Mouse (Mus musculus) adipocyte (in vitro differentiated cells): ENCODE measurements around the gene Taf9.
A peak's percentile ranks its signal among the peaks of the same experiment; 100 is the strongest.

Source experiments
- DNase-seq: peaks from one replicate; pipeline ENCODE4 v3.0.0-alpha.2; 2016; ENCODE audit warnings: low spot score

The Taf9 gene

DNA sequence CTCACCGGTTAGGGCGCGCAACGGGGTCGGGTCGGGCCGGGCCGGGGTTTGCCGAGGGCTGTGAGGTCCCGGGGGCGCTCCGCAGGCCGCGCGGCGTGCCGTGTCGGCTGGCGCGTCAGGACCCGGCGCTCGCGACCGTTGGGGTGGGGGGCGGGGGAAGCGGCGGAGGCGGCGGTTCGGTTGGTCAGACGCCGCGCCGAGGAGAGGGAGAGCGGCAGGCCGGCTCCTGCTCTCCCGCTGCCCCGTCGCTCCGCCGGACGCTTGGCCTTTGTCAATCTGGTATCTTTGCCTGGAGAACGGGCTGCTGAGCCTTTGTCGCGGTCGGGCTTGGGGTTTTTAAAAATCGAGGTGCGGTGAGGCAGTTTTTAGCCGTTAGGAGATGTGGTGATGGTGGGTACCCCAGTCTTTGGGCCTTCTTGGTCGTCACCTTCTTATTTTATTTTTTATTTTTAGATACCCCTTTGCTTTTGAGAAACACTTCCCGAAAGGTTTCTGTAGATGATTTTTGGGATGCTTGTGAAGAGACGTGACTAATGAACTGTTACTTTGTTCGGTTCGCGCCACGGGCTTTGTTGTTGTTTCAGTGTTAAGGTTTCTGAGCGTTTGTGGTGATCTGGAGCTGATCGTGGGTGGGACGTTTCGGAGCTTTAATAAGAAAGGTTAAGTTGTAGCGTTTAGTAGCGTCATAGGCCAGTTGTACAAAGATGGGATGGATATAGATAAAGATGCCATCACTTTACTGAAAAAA is at the start of gene Taf9:
Gene Taf9, plus strand, starts transcription at position 141 of the 748 bp plus-strand sequence.
- peak; percentile 14 for DNase-seq

DNA sequence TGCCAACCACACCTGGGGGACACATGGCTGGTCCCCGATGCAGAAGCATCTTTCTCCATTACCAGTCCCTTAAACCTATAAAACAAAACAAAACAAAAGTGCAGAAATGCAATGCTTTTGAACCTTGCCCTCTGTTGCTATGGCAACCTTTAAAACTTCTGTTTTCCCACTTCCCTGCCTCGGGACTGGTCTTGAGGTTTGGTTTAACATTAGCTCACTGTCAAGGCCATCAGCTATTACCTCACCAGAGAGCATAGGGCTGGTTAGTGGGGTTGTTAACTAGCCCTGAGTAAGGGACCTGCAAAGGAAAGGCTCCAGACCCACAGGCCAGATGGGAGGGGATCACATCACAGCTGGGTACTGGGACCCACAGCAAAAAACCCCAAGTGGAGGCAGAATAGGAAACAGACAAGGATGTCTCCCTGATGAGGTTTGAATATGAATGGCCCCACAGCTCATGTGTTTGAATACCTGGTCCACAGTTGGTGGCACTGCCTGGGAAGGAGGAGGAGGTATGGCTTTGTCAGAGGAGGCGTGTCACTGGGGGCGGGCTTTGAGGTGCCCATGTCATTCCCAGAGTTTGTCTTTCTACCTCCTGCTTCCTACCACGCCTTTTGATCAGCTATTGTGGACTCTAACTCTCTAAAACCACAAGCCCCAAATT is 49.0 kb upstream of the Taf9 start:
- no peak for DNase-seq

GRCm38 (mm10) chr13:100603031-100603737 is 48.2 kb upstream of the Taf9 start:
- no peak for DNase-seq

DNA sequence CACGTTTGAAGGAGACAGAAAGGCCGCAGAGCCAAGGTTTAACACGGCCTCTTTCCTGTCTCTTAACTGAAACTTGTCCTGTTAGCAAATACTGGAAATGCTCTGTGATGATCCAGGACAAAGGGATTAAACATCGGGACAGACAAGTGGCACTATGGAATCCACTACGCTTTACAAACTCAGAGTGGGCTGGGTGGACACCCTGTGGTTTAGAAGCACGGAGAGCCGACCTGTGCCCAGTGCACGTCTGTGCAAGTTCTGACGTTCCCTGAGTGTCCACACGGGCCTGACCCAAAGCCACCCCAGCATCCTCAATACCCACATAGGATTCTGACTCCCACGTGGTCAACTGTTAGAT is 47.7 kb upstream of the Taf9 start:
- no peak for DNase-seq

DNA sequence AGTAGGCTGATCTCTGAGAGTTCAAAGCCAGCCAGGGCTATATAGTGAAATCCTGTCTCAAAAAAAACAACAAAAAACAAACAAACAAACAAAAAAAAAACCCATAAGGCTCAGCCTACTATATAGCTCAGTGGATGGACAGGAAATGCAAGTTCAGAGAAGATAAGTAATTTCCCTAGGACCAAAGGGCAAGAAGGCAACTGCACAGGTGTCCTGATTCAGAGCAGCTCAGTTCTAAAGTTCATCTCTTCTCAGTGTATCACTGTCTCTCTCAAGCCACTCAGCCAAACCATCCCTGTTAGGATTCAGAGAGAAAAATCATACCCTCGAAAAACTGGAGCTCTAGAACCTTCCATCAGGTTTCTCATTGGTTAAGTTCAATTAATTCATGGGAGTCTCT is 45.5 kb upstream of the Taf9 start:
- DNase-seq = no peak

DNA sequence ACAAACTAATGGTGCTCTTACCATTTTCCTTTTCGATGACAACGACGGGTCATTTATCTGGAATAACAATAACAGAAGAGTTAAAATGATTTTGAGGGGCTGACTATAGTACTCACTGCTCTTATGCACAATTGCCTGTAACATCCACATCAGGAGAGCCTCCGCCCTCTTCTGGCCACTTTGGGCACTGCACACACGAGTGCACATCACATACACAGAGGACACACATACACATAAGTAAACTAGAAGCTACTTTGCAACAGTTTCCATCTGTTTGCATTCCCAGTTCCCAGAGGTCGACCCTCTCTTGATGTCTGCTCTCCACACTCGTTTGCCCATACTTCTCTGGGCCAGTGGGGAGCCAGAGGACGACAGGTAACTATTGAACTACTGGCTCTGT is 43.6 kb upstream of the Taf9 start:
- DNase-seq = no peak

DNA sequence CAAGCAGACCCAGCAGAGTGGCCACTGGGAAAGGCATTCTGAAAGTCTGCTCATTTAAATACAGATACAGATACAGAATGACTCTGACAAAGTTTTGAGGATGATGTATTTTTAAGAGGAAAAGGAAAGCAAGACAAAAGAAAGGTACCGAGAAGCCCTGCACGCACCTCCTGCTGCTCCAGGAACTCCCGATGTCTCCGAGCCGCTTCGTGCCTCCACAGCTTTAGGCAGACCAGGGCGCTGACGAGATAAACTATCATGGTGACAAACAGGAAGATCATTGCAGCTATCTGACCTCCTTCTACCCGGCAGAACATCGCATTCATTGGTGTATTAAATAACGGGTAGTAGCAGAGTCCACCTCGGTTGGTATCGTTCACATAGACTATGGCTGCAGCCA is 40.1 kb upstream of the Taf9 start:
- no peak for DNase-seq

- DNase-seq = no peak
These were observed 39.1 kb upstream of the Taf9 start for GRCm38 (mm10) chr13:100612251-100612650.

GRCm38 (mm10) chr13:100612903-100613302 is 38.5 kb upstream of the Taf9 start:
- no peak for DNase-seq

DNA sequence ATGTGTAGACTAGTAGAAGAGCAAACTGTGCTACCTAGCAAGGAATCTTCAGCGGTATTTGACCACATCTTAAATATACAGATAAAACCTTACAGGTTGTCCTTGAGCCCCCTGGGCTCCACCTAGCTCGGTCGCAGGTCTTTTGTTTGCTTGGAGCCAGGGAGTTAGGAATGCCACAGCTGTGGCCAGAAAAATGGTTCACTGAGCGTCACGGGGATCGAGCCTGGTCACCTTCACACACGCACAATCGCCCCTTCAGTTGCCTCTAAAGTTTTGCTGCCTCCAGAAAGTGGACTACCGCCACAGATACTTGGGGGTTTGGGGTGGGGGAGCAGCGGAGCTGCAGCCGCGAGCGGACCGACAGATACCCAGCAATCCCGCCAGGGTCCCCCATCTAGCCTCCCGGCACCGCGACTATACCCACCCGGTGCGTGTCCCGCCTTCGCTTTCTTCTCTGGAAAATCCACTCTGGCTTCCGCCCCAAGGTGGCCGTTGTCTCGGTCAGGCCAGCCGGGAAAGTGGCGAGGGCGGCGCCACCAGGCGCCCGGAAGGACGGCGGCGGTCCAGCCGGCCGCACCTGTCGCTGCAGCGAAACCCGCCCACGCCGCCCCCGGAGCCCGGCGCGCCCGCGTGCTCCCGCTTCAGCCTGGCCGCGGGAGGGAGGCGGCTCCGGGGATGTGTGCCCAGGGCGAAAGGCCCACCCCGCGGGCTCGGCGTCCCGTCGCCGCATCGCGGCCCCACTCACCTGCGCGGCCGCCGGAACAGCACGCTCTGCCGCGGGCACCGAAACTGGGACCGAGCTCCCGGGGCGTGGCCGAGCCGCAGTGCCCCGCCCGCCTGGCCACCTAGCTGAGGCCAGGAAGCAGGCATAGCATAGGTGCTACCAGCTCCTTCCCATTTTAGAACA is 34.9 kb upstream of the Taf9 start, which contains the start of gene Marveld2:
Gene Marveld2, minus strand, starts transcription at position 791 of the 907 bp plus-strand sequence.
- no peak for DNase-seq

DNA sequence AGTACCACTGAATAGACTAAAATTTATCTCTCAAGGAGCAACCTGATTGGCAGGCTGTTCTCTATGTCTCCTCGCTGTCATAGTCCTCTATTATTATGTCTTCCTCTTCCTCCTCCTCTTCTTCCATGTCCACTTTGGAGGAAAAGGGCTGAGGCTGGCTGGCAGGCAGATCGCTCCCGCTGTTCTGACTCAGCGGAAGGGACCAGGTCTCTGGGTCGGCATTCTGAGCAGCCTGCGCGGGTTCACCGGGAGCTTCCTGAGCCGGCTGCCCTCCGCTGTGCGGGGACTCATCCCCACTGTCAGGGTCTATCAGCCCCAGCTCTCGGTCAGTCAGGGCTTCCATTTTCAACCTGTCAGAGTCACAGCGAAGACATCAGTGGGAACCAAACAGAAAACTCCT is 33.8 kb upstream of the Taf9 start:
- no peak for DNase-seq

DNA sequence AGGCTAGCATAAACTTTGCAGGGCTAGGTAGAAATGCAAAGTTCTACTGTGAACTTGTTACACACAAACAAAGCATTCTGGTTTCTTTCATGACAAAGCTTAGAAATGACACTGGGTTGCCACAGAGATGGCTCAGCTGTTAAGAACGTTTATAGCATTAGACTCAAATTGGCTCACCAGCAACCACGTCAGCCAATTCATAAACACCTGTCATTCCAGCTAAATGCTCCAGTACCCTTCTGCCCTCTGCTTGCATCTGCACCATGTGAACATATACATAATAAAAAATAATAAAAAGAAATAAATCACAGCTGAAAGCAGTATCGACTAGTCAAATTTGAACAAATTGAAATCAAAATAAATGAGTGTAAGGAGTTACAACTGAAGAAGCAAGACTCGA is 29.1 kb upstream of the Taf9 start:
- no peak for DNase-seq

DNA sequence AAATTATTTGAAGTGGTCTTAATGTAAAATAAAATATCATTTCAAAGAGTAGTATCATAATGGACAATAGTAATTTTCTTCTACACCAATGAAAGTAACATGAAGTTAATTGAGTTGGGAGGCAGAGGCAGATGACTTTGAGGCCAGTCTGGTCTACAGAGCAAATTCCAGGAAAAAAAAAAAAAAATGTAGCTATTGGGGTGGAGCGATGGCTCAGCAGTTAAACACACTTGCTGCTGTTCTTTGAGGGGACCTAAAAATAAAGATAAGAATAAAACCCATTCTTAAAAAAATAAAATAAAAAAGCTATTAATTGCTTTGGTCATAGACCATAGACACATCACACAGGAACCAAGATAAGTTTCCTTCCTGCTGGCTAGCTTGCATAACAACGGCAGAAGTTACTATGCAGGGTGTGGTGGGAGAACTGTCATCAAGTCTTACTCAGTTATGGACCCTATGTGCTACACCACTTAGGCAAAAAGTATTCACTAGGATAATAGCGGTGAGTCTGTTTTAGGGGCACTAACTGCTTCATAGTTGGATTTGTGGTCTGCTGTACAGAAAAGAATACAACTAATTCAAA is 17.2 kb upstream of the Taf9 start:
- no peak for DNase-seq

GRCm38 (mm10) chr13:100642471-100643209 is 8.7 kb upstream of the Taf9 start:
- DNase-seq = no peak

- DNase-seq = no peak
These were observed 3.2 kb upstream of the Taf9 start for GRCm38 (mm10) chr13:100648223-100648622.

GRCm38 (mm10) chr13:100650550-100651438 is 585 bp upstream of the Taf9 start, which contains the start of the genes Ak6 and Rad17:
Gene Ak6, plus strand, starts transcription at chr13:100650979.
Gene Rad17, minus strand, starts transcription at chr13:100651051.
- DNase-seq = peak; percentile 90

GRCm38 (mm10) chr13:100658091-100658490 is 6.7 kb downstream of the Taf9 start:
- DNase-seq = no peak

DNA sequence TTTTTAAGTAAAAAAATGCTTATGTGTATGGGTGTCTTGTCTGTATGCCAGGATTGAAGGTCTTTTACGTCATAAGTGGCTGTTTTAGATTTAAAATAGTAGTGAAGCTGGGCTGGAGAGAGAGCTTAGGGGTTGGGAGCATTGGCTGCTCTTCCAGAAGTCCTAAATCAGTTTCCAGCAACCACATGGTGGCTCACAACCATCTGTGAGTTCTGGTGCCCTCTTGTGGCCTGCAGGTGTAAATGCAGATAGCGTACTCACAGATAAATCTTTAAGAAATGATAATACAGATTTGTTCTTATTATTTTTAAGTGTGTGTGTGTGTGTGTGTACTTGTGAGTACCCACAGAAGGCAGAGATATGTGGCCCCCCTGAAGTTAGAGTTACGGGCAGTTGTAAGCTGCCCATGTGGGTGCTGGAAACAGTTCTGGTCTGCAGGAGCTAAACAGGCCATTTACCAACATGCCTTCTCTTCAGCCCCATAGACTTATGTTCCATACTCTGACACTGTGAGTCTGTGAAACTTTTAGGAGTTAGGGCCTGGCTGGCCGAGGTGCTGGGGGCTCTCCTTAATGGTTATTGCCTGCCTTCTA is 8.6 kb downstream of the Taf9 start:
- DNase-seq = peak; percentile 81

GRCm38 (mm10) chr13:100669291-100670022 is 18.1 kb downstream of the Taf9 start, which contains the start of gene Ccdc125:
Gene Ccdc125, plus strand, starts transcription at chr13:100669717.
- DNase-seq = no peak
